Mouse (Mus musculus): ENCODE results near the gene Mettl7b.

Mettl7b gene

GRCm38 (mm10) chr10:128919203-128919631 is 41.6 kb downstream of the Mettl7b start:
- no peak for DNase-seq (ENCODE audit: low spot score in 2 of 2)

DNA sequence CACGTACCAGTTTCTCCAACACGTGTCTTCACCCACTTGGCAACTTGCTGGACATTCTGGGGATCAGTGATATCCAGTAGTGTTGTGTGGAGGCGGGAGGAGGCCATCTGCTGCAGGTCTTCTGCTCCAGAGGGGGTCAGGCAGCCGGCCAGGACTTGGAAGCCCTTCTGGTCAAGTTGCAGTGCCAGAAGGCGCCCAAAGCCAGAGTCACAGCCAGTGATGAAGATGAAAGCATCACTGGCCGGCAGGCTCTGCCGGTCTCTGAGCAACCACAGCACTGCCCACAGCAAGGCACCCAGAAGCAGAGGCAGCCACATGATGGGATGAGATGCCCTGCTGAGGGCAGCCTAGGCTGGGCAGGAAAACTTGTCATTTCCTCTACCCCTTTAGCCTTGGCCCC is 42.5 kb downstream of the Mettl7b start:
- DNase-seq (ENCODE audit: low spot score in 2 of 2) = peak in 1 of 2 experiments; percentile 48

GRCm38 (mm10) chr10:128917400-128917799 is 43.4 kb downstream of the Mettl7b start:
- DNase-seq (ENCODE audit: low spot score in 2 of 2) = no peak

- DNase-seq (ENCODE audit: low spot score in 2 of 2) = no peak
These were observed 44.1 kb downstream of the Mettl7b start for GRCm38 (mm10) chr10:128916665-128917064.

DNA sequence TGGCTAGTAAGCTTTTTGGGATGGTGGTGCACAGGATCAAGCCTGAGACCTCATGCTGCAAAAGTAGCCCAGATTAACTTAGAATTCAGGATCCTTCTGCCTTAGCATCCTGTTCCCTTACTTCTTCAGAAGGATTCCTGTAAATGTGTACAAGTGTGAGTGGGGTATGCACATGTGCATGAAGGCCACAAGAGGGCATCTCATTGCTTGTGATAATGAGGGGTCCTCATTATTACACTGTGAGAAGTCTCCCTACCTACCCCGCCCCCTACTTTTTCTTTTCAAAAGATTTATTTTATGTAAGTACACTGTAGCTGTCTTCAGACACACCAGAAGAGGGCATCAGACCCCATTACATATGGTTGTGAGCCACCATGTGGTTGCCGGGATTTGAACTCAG is 45.2 kb downstream of the Mettl7b start:
- DNase-seq (ENCODE audit: low spot score in 2 of 2) = no peak

DNA sequence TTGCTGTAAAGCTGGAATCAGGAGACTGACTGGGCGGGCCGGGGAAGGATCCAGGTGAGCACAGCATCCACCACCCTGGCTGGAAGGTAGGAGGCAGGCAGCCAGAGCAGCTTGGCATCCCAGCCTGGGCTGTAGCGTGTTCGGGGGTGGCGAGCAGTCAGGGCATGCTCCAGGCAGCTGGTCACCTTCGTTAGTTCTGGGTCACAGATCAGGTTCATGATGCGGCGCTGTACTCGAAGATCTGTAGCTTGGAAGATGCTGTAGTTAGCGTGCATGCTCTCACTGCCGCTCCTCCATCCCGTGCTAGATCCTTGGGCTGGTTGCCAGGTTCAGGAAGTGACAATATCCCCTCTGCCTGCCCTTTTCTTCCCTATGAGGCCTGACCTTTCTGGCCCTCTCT is 47.1 kb downstream of the Mettl7b start:
- no peak for DNase-seq (ENCODE audit: low spot score in 2 of 2)

- peak in 1 of 2 experiments; percentile 82 for DNase-seq (ENCODE audit: low spot score in 2 of 2)
These were observed 47.6 kb downstream of the Mettl7b start for GRCm38 (mm10) chr10:128913219-128913618.

- DNase-seq (ENCODE audit: low spot score in 2 of 2) = no peak
These were observed 48.0 kb downstream of the Mettl7b start for GRCm38 (mm10) chr10:128912791-128913190.

DNA sequence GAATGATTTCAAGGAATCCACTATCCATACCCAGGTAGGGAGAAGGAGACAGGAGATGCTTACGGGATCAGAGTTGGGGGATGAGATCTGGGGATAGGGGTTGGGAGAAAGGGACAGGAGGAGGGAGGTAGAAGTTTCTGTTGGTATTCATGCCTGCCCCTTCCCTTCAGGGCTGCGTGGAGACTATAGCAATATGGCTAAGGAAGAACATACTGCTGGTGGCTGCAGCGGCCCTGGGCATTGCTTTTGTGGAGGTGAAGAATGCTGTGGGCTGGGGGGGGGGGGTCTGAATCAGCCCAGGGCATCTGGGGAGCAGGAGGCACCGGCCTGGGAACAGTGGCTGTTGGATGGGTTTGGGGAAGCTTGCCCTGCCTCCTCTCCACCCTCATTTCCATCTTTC is 48.5 kb downstream of the Mettl7b start:
- DNase-seq (ENCODE audit: low spot score in 2 of 2) = no peak

DNA sequence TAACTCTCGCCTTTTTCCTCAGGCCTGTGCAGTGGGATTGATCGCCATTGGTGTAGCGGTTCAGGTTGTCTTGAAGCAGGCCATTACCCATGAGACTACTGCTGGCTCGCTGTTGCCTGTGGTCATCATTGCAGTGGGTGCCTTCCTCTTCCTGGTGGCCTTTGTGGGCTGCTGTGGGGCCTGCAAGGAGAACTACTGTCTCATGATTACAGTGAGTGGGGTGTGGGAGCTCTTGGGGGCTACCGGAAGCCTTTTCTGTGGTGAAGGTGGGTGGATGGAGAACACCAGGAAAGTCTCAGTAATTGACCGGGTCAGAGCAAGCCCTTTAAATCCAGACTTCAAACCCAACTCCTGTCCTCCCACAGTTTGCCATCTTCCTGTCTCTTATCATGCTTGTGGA is 49.4 kb downstream of the Mettl7b start:
- DNase-seq (ENCODE audit: low spot score in 2 of 2) = no peak

DNA sequence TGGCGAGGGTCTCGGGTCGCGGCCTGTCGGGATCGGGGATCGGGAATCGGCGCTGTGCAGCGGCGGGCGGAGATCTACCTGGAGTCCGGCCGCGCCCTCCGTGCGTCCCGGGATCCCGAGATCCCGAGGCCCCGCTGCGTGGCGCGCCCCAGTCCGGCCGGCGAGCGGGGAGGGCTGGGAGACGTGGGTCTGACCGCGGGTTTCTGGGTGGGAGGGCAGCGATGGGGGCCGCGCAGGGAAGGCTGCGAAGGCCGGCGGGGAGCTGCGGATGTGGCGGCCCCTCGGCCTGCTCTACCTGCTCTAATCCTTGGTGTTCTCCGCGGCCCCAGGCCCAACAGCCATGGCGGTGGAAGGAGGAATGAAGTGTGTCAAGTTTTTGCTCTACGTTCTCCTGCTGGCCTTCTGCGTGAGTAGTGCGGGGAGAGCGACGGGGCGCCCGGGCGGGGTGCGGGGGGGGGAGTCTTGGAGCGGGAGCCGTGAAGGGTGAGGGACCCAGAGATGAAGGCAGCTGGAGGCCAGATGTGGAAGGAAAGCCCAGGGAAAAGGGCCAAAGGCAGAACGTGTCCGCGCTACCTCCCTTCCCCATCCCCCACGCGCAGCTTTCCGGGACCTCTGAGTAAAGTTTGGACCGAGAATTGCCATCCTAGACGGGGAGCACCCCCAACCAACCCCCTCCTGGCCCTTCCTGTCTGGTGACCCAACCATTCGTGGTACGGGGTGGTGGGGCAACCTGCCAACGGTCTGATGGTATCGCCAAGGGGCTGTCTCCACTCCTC is 50.5 kb downstream of the Mettl7b start:
- DNase-seq (ENCODE audit: low spot score in 2 of 2) = peak in 1 of 2 experiments; percentile 63

- peak; percentile 72 to 78 for DNase-seq (ENCODE audit: low spot score in 2 of 2)
These were observed 51.2 kb downstream of the Mettl7b start for GRCm38 (mm10) chr10:128909567-128910028.

GRCm38 (mm10) chr10:128908778-128909448 is 51.9 kb downstream of the Mettl7b start:
- no peak for DNase-seq (ENCODE audit: low spot score in 2 of 2)

Data from frontal cortex, postnatal 10 days (tissue).